Mouse (Mus musculus) gastrocnemius, adult 8-10 months (tissue): ENCODE measurements at regions not wholly inside any gene's neighbourhood (a gene's known extent, or its start where the extent isn't known, plus 50 kb on each side); places are given as distances from the start of the nearest gene placed in this dataset.

Source experiments
- DNase-seq, 2 experiments: peaks; one replicate each; pipeline ENCODE4 v3.0.0; 2022; ENCODE audit warnings: low spot score in 2 of 2

- no peak for DNase-seq
Measured at GRCm38 (mm10) chr8:103347158-103347871, 561.9 kb upstream of the Cdh11 start.

- no peak for DNase-seq
Measured at GRCm38 (mm10) chr8:103361713-103362112, 576.3 kb upstream of the Cdh11 start.

- DNase-seq, result no peak
Measured at GRCm38 (mm10) chr8:103370394-103370793, 585.0 kb upstream of the Cdh11 start.

- no peak for DNase-seq
Measured at GRCm38 (mm10) chr8:103373007-103373406, 587.6 kb upstream of the Cdh11 start.

GRCm38 (mm10) chr8:103374151-103374550 lies 588.7 kb upstream of the Cdh11 start:
- DNase-seq, result no peak

- no peak for DNase-seq
Measured at GRCm38 (mm10) chr8:103378545-103378944, 593.1 kb upstream of the Cdh11 start.

- no peak for DNase-seq
Measured at GRCm38 (mm10) chr8:103381575-103381974, 596.1 kb upstream of the Cdh11 start.

GRCm38 (mm10) chr8:103391359-103391758 lies 605.9 kb upstream of the Cdh11 start:
- no peak for DNase-seq

GRCm38 (mm10) chr8:103395316-103395715 lies 609.9 kb upstream of the Cdh11 start:
- DNase-seq, result no peak

GRCm38 (mm10) chr8:103398179-103398578 lies 612.7 kb upstream of the Cdh11 start:
- DNase-seq, result no peak

GRCm38 (mm10) chr8:103399466-103399865 lies 614.0 kb upstream of the Cdh11 start:
- no peak for DNase-seq

GRCm38 (mm10) chr8:103400143-103400542 lies 614.7 kb upstream of the Cdh11 start:
- no peak for DNase-seq

- no peak for DNase-seq
Measured at GRCm38 (mm10) chr8:103402731-103403130, 617.3 kb upstream of the Cdh11 start.

- no peak for DNase-seq
Measured at GRCm38 (mm10) chr8:103403826-103404225, 618.4 kb upstream of the Cdh11 start.

GRCm38 (mm10) chr8:103405787-103406186 lies 620.3 kb upstream of the Cdh11 start:
- DNase-seq, result no peak

- DNase-seq, result no peak
Measured at GRCm38 (mm10) chr8:103406921-103407320, 621.5 kb upstream of the Cdh11 start.

- DNase-seq, result no peak
Measured at GRCm38 (mm10) chr8:103407631-103408030, 622.2 kb upstream of the Cdh11 start.

- no peak for DNase-seq
Measured at GRCm38 (mm10) chr8:103408411-103408810, 623.0 kb upstream of the Cdh11 start.

- DNase-seq, result no peak
Measured at GRCm38 (mm10) chr8:103409121-103409551, 623.7 kb upstream of the Cdh11 start.

- DNase-seq, result no peak
Measured at GRCm38 (mm10) chr8:103412731-103413130, 627.3 kb upstream of the Cdh11 start.

GRCm38 (mm10) chr8:103413589-103414575 lies 628.4 kb upstream of the Cdh11 start:
- DNase-seq, result no peak

GRCm38 (mm10) chr8:103422313-103422973 lies 637.0 kb upstream of the Cdh11 start:
- no peak for DNase-seq
